Mouse (Mus musculus): ENCODE measurements around the gene Ybx2. TPM values are rescaled to one million over a fixed set of nuclear protein-coding genes. Genes with fewer than 3 reads are reported as not detected.
A peak's percentile ranks its signal among the peaks of the same experiment; 100 is the strongest.

Ybx2 gene
- polyA plus RNA-seq, 1 experiment: 0.02 TPM

GRCm38 (mm10) chr11:69979827-69980195 lies 44.2 kb downstream of the Ybx2 start:
- Histone ChIP-seq H3K4me3 (ENCODE audit: insufficient read depth, poor library complexity, severe bottlenecking) (peak overlapping the region; percentile 94), H3K79me2 (ENCODE audit: control insufficient read depth, insufficient read depth) (peaks cover 70% of the 10 kb centered on the region), H3K79me3 (ENCODE audit: low read depth) (peaks cover 61% of the 10 kb centered on the region), H3ac (ENCODE audit: control insufficient read depth, insufficient read length, low read depth) (peak overlapping the region; percentile 90), H3K27me3 (ENCODE audit: control insufficient read depth, insufficient read depth, insufficient read length) (no peaks in the 10 kb centered on the region), H3K36me3 (ENCODE audit: control insufficient read depth, insufficient read depth) (peaks cover 55% of the 10 kb centered on the region)
- no peak for TF ChIP-seq CEBPB (IDR thresholded peaks at IDR 0.05; ENCODE audit: low read depth)
- TF ChIP-seq MYOD1 (IDR thresholded peaks at IDR 0.05; ENCODE audit: control insufficient read depth, insufficient read length, low read depth): no peak
- TF ChIP-seq MYOG (IDR thresholded peaks at IDR 0.05; ENCODE audit: control insufficient read depth, extremely low read depth, insufficient read length): no peak
- TF ChIP-seq FOSL1 (IDR thresholded peaks at IDR 0.05; ENCODE audit: insufficient read depth, low read length, poor library complexity, severe bottlenecking): no peak
- no peak for TF ChIP-seq CTCF (IDR thresholded peaks at IDR 0.05; ENCODE audit: control insufficient read depth, insufficient read depth, insufficient read length)
- no peak for TF ChIP-seq MAX (IDR thresholded peaks at IDR 0.05)
- no peak for TF ChIP-seq USF1 (IDR thresholded peaks at IDR 0.05; ENCODE audit: low read depth)

- Histone ChIP-seq H3K36me3 (ENCODE audit: control insufficient read depth, insufficient read depth) (peaks cover 55% of the 10 kb centered on the region), H3K79me2 (ENCODE audit: control insufficient read depth, insufficient read depth) (peaks cover 76% of the 10 kb centered on the region), H3K4me3 (ENCODE audit: insufficient read depth, poor library complexity, severe bottlenecking) (peak overlapping the region; percentile 94), H3K79me3 (ENCODE audit: low read depth) (peaks cover 66% of the 10 kb centered on the region), H3K27me3 (ENCODE audit: control insufficient read depth, insufficient read depth, insufficient read length) (no peaks in the 10 kb centered on the region), H3ac (ENCODE audit: control insufficient read depth, insufficient read length, low read depth) (peak overlapping the region; percentile 97)
- TF ChIP-seq FOSL1 (IDR thresholded peaks at IDR 0.05; ENCODE audit: insufficient read depth, low read length, poor library complexity, severe bottlenecking) (no peak), USF1 (IDR thresholded peaks at IDR 0.05; ENCODE audit: low read depth) (peak; percentile 11), CEBPB (IDR thresholded peaks at IDR 0.05; ENCODE audit: low read depth) (peak; percentile 30), MYOD1 (IDR thresholded peaks at IDR 0.05; ENCODE audit: control insufficient read depth, insufficient read length, low read depth) (no peak), CTCF (IDR thresholded peaks at IDR 0.05; ENCODE audit: control insufficient read depth, insufficient read depth, insufficient read length) (no peak), MYOG (IDR thresholded peaks at IDR 0.05; ENCODE audit: control insufficient read depth, extremely low read depth, insufficient read length) (no peak), MAX (IDR thresholded peaks at IDR 0.05) (peak; percentile 20)
Measured at GRCm38 (mm10) chr11:69980196-69981140, 44.9 kb downstream of the Ybx2 start.

GRCm38 (mm10) chr11:69981141-69981762 lies 45.7 kb downstream of the Ybx2 start, which contains the start of gene Ctdnep1:
TSS of gene Ctdnep1 (plus strand) at chr11:69981156.
- Histone ChIP-seq H3K4me3 (ENCODE audit: insufficient read depth, poor library complexity, severe bottlenecking) (peak within 1 kb of the TSS; percentile 94), H3K79me3 (ENCODE audit: low read depth) (peaks cover 66% of the 10 kb centered on the region), H3K36me3 (ENCODE audit: control insufficient read depth, insufficient read depth) (peaks cover 55% of the 10 kb centered on the region), H3K27me3 (ENCODE audit: control insufficient read depth, insufficient read depth, insufficient read length) (no peaks in the 10 kb centered on the region), H3ac (ENCODE audit: control insufficient read depth, insufficient read length, low read depth) (peak within 1 kb of the TSS; percentile 97), H3K79me2 (ENCODE audit: control insufficient read depth, insufficient read depth) (peaks cover 80% of the 10 kb centered on the region)
- TF ChIP-seq FOSL1 (IDR thresholded peaks at IDR 0.05; ENCODE audit: insufficient read depth, low read length, poor library complexity, severe bottlenecking): no peak
- no peak for TF ChIP-seq MYOG (IDR thresholded peaks at IDR 0.05; ENCODE audit: control insufficient read depth, extremely low read depth, insufficient read length)
- no peak for TF ChIP-seq CEBPB (IDR thresholded peaks at IDR 0.05; ENCODE audit: low read depth)
- TF ChIP-seq CTCF (IDR thresholded peaks at IDR 0.05; ENCODE audit: control insufficient read depth, insufficient read depth, insufficient read length): no peak
- TF ChIP-seq MYOD1 (IDR thresholded peaks at IDR 0.05; ENCODE audit: control insufficient read depth, insufficient read length, low read depth): no peak
- no peak for TF ChIP-seq MAX (IDR thresholded peaks at IDR 0.05)
- no peak for TF ChIP-seq USF1 (IDR thresholded peaks at IDR 0.05; ENCODE audit: low read depth)

GRCm38 (mm10) chr11:69982225-69982624 lies 46.6 kb downstream of the Ybx2 start, which contains the start of gene Elp5:
TSS of gene Elp5 (minus strand) at chr11:69982517.
- Histone ChIP-seq H3K36me3 (ENCODE audit: control insufficient read depth, insufficient read depth) (peaks cover 58% of the 10 kb centered on the region), H3K79me2 (ENCODE audit: control insufficient read depth, insufficient read depth) (peaks cover 85% of the 10 kb centered on the region), H3K4me3 (ENCODE audit: insufficient read depth, poor library complexity, severe bottlenecking) (peak within 1 kb of the TSS; percentile 94), H3K79me3 (ENCODE audit: low read depth) (peaks cover 65% of the 10 kb centered on the region), H3ac (ENCODE audit: control insufficient read depth, insufficient read length, low read depth) (peak within 1 kb of the TSS; percentile 97), H3K27me3 (ENCODE audit: control insufficient read depth, insufficient read depth, insufficient read length) (no peaks in the 10 kb centered on the region)
- TF ChIP-seq MAX (IDR thresholded peaks at IDR 0.05) (no peak), CTCF (IDR thresholded peaks at IDR 0.05; ENCODE audit: control insufficient read depth, insufficient read depth, insufficient read length) (no peak), CEBPB (IDR thresholded peaks at IDR 0.05; ENCODE audit: low read depth) (no peak), USF1 (IDR thresholded peaks at IDR 0.05; ENCODE audit: low read depth) (no peak), MYOG (IDR thresholded peaks at IDR 0.05; ENCODE audit: control insufficient read depth, extremely low read depth, insufficient read length) (no peak), MYOD1 (IDR thresholded peaks at IDR 0.05; ENCODE audit: control insufficient read depth, insufficient read length, low read depth) (no peak), FOSL1 (IDR thresholded peaks at IDR 0.05; ENCODE audit: insufficient read depth, low read length, poor library complexity, severe bottlenecking) (no peak)

- Histone ChIP-seq H3K4me3 (ENCODE audit: insufficient read depth, poor library complexity, severe bottlenecking) (no peak overlapping the region), H3K36me3 (ENCODE audit: control insufficient read depth, insufficient read depth) (peaks cover 58% of the 10 kb centered on the region), H3K79me3 (ENCODE audit: low read depth) (peaks cover 61% of the 10 kb centered on the region), H3K27me3 (ENCODE audit: control insufficient read depth, insufficient read depth, insufficient read length) (no peaks in the 10 kb centered on the region), H3ac (ENCODE audit: control insufficient read depth, insufficient read length, low read depth) (peak overlapping the region; percentile 20), H3K79me2 (ENCODE audit: control insufficient read depth, insufficient read depth) (peaks cover 85% of the 10 kb centered on the region)
- TF ChIP-seq CTCF (IDR thresholded peaks at IDR 0.05; ENCODE audit: control insufficient read depth, insufficient read depth, insufficient read length) (no peak), MAX (IDR thresholded peaks at IDR 0.05) (no peak), FOSL1 (IDR thresholded peaks at IDR 0.05; ENCODE audit: insufficient read depth, low read length, poor library complexity, severe bottlenecking) (no peak), MYOG (IDR thresholded peaks at IDR 0.05; ENCODE audit: control insufficient read depth, extremely low read depth, insufficient read length) (no peak), MYOD1 (IDR thresholded peaks at IDR 0.05; ENCODE audit: control insufficient read depth, insufficient read length, low read depth) (no peak), CEBPB (IDR thresholded peaks at IDR 0.05; ENCODE audit: low read depth) (no peak), USF1 (IDR thresholded peaks at IDR 0.05; ENCODE audit: low read depth) (no peak)
Measured at GRCm38 (mm10) chr11:69982877-69983276, 47.3 kb downstream of the Ybx2 start.
